Mouse (Mus musculus): Measurements from ENCODE around the gene Tmem98. TPM values are rescaled to one million over a fixed set of nuclear protein-coding genes. Genes with fewer than 3 reads are reported as not detected.

The Tmem98 gene
- polyA plus RNA-seq, 1 experiment from 2014 or later = 99.1 TPM

DNA sequence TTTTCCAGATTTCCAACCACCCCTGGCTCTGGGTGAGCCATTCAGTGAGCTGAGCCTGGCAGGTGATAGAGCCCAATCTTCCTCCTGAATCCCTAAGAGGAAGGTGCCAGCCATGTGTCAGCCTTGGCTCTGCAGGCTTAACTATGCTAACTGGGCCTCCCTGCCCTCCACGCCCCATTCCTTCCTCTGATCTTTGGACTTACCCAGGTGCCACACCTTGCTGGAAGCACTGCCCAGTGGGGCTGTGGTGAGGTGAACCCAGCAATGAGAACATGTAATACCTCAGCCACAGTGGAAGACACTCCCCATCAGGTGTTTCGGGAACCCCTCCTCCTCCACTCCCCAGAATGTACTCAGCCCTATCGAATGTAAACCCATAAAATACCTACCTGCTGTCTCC, 10.1 kb downstream of the Tmem98 start:
- Histone ChIP-seq H3K4me1 (replicated peaks) (peaks cover 46% of the 10 kb centered on the region), H3K27ac (ENCODE audit: poor library complexity, severe bottlenecking) (no peak overlapping the region), H3K36me3 (peaks cover 44% of the 10 kb centered on the region), H3K4me3 (no peak overlapping the region), H3K27me3 (replicated peaks) (no peaks in the 10 kb centered on the region), H3K4me2 (no peak overlapping the region), H3K9ac (no peak overlapping the region), H3K9me3 (replicated peaks) (no peaks in the 10 kb centered on the region)
- 90% methylated on average over 3 of the region's 3 CpGs for WGBS
- no peak for ATAC-seq (ENCODE audit: insufficient number of reproducible peaks, low FRiP score)

DNA sequence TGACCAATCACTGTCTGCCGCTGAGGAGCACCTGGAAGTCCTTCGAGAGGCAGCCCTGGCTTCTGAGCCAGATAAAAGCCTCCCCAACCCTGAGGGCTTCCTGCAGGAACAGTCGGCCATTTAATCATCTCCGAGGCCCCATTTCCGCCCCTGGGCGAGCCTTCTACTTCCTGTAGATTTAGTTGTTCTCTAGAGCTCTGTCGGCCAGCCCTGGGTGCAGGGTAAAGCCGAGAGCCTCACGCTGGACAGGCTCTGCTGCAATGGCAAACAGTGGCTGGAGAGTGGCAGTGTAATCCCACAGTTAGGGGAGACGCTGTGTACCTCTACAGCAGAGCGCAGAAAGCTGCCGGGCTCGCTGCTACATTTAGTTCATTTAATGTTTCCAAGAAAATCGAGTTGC, 11.3 kb downstream of the Tmem98 start:
- Histone ChIP-seq H3K9ac (no peak overlapping the region), H3K27ac (ENCODE audit: poor library complexity, severe bottlenecking) (0 out of 2 replicates have a peak overlapping the region, but pooled peaks have one; percentile 38), H3K36me3 (peaks cover 33% of the 10 kb centered on the region), H3K4me1 (replicated peaks) (peaks cover 40% of the 10 kb centered on the region), H3K27me3 (replicated peaks) (no peaks in the 10 kb centered on the region), H3K9me3 (replicated peaks) (no peaks in the 10 kb centered on the region), H3K4me3 (no peak overlapping the region), H3K4me2 (peak overlapping the region; percentile 8; the same call in 1 of the 2 replicates)
- 44% methylated on average over 14 of the region's 14 CpGs for WGBS
- peak; percentile 54 for ATAC-seq (ENCODE audit: insufficient number of reproducible peaks, low FRiP score)

DNA sequence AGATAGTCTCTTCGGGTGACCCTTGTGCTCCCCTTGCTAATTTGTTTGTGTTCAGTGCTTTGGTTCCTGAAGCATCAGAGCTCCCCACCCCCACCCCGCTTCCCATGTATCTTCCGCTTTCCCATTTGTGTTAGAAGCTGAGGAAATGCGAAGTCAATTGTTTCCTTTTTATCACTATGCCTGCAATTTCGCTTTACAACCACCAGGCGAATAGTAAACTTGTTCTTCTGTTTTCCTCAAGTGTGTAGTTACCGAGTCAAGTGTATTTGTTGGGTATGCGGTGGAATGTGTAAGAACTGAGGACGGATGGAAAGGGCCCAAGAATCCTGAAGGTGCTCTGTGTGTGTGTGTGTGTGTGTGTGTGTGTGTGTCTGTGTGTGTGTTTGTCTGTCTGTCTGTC, 11.8 kb downstream of the Tmem98 start:
- Histone ChIP-seq H3K27ac (ENCODE audit: poor library complexity, severe bottlenecking) (0 out of 2 replicates have a peak overlapping the region, but pooled peaks have one; percentile 38), H3K27me3 (replicated peaks) (no peaks in the 10 kb centered on the region), H3K36me3 (peaks cover 28% of the 10 kb centered on the region), H3K4me3 (no peak overlapping the region), H3K4me1 (replicated peaks) (peaks cover 37% of the 10 kb centered on the region), H3K9ac (no peak overlapping the region), H3K4me2 (0 out of 2 replicates have a peak overlapping the region, but pooled peaks have one; percentile 8), H3K9me3 (replicated peaks) (no peaks in the 10 kb centered on the region)
- WGBS = 75% methylated on average over 9 of the region's 9 CpGs
- no peak for ATAC-seq (ENCODE audit: insufficient number of reproducible peaks, low FRiP score)

DNA sequence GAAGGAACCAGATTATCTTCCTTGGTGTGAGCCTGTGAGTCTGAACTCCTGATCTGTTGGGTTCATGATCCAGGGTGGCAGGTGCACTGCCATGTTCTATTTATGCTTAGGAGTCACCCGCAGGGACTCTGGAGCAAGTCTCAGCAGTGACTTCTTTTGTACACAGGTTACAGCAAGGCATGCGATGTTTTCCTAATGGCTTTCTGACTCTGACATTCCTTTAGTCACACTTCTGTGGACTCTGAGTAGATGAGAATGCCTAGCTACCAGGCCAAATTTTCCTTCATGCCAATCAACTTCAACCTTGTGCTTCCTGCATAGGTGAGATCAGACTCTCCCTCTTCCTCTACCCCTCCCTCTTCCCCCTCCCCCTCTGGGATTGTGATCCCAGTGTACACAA, 25.4 kb downstream of the Tmem98 start:
- H3K27me3 ChIP-seq (replicated peaks) = 0 out of 2 replicates have a peak, but pooled peaks cover 4% of the 10 kb centered on the region
- no peak overlapping the region for H3K4me2 ChIP-seq
- ATAC-seq (ENCODE audit: insufficient number of reproducible peaks, low FRiP score) = no peak
- no peaks in the 10 kb centered on the region for H3K4me1 ChIP-seq (replicated peaks)
- H3K9ac ChIP-seq = no peak overlapping the region
- H3K4me3 ChIP-seq = no peak overlapping the region
- H3K27ac ChIP-seq (ENCODE audit: poor library complexity, severe bottlenecking) = no peak overlapping the region
- H3K36me3 ChIP-seq = no peaks in the 10 kb centered on the region
- WGBS = 77% methylated on average over 2 of the region's 2 CpGs
- no peaks in the 10 kb centered on the region for H3K9me3 ChIP-seq (replicated peaks)

DNA sequence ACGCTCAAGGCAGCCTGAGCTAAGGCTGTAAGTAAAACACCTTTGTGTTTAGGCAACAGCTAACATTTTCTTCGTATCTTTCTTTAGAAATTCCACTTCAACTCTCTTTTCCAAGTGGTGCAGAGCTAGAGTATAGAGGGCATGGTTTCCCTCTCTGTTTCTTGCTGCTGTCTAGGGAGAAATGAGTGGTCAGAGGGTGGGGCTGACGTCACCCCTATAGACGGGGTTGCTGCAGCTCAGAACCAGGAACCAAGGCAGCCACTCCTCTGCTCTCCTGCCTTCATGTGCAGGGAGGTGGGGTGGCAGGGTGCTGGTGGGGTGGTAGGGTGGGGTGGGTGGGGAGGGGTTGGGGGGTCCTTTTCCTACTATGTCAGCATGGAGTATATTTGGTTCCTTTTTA, 25.9 kb downstream of the Tmem98 start:
- H3K4me3 ChIP-seq = no peak overlapping the region
- no peak overlapping the region for H3K27ac ChIP-seq (ENCODE audit: poor library complexity, severe bottlenecking)
- no peak overlapping the region for H3K4me2 ChIP-seq
- no peaks in the 10 kb centered on the region for H3K36me3 ChIP-seq
- 0 out of 2 replicates have a peak, but pooled peaks cover 4% of the 10 kb centered on the region for H3K27me3 ChIP-seq (replicated peaks)
- WGBS = 65% methylated on average over 4 of the region's 4 CpGs
- no peak overlapping the region for H3K9ac ChIP-seq
- H3K4me1 ChIP-seq (replicated peaks) = no peaks in the 10 kb centered on the region
- no peaks in the 10 kb centered on the region for H3K9me3 ChIP-seq (replicated peaks)
- ATAC-seq (ENCODE audit: insufficient number of reproducible peaks, low FRiP score) = no peak

DNA sequence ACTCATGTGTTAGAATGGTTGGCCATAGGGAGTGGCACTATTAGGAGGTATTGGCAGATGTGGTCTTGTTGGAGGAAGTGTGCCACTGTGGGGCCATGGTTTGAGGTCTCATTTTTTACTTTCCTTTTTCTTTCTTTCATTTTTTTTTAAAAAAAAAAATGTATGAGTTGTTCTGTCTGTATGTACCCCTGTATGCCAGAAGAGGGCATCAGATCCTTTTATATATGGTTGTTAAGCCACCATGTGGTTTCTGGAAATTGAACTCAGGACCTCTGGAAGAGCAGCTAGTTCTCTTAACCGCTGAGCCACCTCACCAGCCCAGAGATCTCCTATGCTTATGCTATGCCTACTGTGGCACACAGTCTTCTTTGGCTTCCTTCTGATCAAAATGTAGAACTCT, 28.7 kb downstream of the Tmem98 start:
- no peaks in the 10 kb centered on the region for H3K4me1 ChIP-seq (replicated peaks)
- H3K4me2 ChIP-seq = no peak overlapping the region
- H3K36me3 ChIP-seq = no peaks in the 10 kb centered on the region
- no peak overlapping the region for H3K4me3 ChIP-seq
- no peak for ATAC-seq (ENCODE audit: insufficient number of reproducible peaks, low FRiP score)
- H3K9me3 ChIP-seq (replicated peaks) = no peaks in the 10 kb centered on the region
- H3K9ac ChIP-seq = no peak overlapping the region
- no peaks in the 10 kb centered on the region for H3K27me3 ChIP-seq (replicated peaks)
- WGBS = 68% methylated on average over 1 of the region's 1 CpGs
- H3K27ac ChIP-seq (ENCODE audit: poor library complexity, severe bottlenecking) = no peak overlapping the region

DNA sequence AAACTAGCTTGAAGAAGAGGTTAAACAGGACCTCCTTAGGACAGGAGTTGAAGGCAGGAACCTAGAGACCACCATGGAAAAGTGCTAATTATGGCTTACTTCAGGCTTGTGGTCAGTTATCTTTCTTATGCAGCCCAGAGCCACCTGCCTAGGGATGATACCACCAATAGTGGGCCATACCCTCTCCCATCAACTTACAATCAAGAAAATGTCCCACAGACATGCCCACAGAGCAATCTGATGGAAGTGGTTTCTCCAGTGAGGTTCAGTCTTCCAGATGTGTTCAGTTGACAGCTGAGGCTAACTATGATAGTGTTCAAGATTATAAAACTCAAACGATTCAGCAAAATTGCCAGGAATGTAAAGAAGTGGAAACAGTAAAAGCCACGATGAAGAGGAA, 33.5 kb downstream of the Tmem98 start:
- no peak overlapping the region for H3K27ac ChIP-seq (ENCODE audit: poor library complexity, severe bottlenecking)
- H3K4me2 ChIP-seq = no peak overlapping the region
- no peak overlapping the region for H3K9ac ChIP-seq
- H3K27me3 ChIP-seq (replicated peaks) = 0 out of 2 replicates have a peak, but pooled peaks cover 5% of the 10 kb centered on the region
- no peaks in the 10 kb centered on the region for H3K4me1 ChIP-seq (replicated peaks)
- H3K36me3 ChIP-seq = no peaks in the 10 kb centered on the region
- 69% methylated on average over 2 of the region's 2 CpGs for WGBS
- no peak for ATAC-seq (ENCODE audit: insufficient number of reproducible peaks, low FRiP score)
- H3K9me3 ChIP-seq (replicated peaks) = no peaks in the 10 kb centered on the region
- H3K4me3 ChIP-seq = no peak overlapping the region

DNA sequence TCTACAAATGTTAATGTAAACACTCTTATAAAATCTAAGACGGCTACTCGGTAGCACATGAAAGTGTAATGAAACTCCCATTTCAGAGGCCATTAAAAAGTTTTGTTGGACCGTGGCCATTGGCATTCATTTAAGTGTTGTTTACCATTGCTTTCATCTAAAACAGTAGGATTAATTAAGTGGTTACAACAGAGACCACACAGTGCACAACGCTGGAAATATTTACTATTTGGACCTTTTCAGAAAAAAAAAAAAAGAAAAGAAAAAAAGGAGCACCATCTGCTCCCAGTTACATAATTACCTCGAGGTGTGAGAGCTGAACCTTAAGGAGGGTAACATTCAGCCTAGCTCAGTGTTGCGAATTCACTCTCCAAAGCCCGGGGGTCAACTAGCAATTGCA, 35.5 kb downstream of the Tmem98 start:
- Histone ChIP-seq H3K36me3 (no peaks in the 10 kb centered on the region), H3K4me1 (replicated peaks) (no peaks in the 10 kb centered on the region), H3K9ac (no peak overlapping the region), H3K4me2 (no peak overlapping the region), H3K4me3 (no peak overlapping the region), H3K27me3 (replicated peaks) (0 out of 2 replicates have a peak, but pooled peaks cover 5% of the 10 kb centered on the region), H3K27ac (ENCODE audit: poor library complexity, severe bottlenecking) (no peak overlapping the region), H3K9me3 (replicated peaks) (no peaks in the 10 kb centered on the region)
- WGBS = 72% methylated on average over 7 of the region's 7 CpGs
- no peak for ATAC-seq (ENCODE audit: insufficient number of reproducible peaks, low FRiP score)

DNA sequence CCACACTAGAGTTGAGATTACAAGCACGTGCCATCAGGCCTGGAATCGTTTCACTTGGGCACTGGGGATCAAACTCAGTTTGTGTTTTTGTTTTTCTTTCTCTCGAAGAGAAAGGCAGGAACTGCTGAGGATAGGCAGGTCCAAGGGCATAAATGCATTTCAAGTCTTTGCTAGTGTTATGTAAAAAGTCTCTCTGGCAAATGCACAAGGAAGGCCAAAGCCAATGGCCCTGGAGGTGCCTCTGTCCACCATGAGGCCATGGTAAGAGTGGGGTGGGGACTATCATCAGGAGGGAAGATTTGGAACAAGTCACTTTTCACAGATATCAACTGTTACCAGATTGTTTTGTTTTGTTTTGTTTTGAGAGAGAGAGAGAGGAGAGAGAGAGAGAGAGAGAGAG, 36.1 kb downstream of the Tmem98 start:
- no peaks in the 10 kb centered on the region for H3K4me1 ChIP-seq (replicated peaks)
- no peak overlapping the region for H3K27ac ChIP-seq (ENCODE audit: poor library complexity, severe bottlenecking)
- no peaks in the 10 kb centered on the region for H3K36me3 ChIP-seq
- H3K27me3 ChIP-seq (replicated peaks) = 0 out of 2 replicates have a peak, but pooled peaks cover 5% of the 10 kb centered on the region
- H3K4me2 ChIP-seq = no peak overlapping the region
- no peak for ATAC-seq (ENCODE audit: insufficient number of reproducible peaks, low FRiP score)
- no peak overlapping the region for H3K9ac ChIP-seq
- no peak overlapping the region for H3K4me3 ChIP-seq
- 30% methylated on average over 3 of the region's 3 CpGs for WGBS
- no peaks in the 10 kb centered on the region for H3K9me3 ChIP-seq (replicated peaks)

DNA sequence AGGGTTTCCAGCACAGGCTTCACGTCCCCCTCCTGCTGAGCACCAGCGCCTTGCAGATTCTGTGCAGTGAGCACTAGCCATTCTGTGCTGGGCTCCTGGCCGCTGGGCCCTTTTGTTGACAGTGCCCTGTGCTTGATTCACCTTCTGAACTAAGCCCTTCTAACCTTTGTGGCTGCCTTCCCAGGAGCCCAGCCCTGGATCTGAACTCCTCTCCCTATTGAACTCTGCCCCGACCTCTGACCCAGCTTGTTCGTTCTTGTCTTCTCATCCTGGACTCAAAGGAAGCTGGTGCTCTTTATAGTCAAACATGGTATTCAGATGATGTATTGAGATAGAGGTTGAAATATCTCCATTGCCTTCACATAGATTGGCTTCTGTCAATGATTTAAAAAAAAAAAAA, 38.2 kb downstream of the Tmem98 start:
- no peak for ATAC-seq (ENCODE audit: insufficient number of reproducible peaks, low FRiP score)
- Histone ChIP-seq H3K4me3 (no peak overlapping the region), H3K9me3 (replicated peaks) (no peaks in the 10 kb centered on the region), H3K9ac (no peak overlapping the region), H3K4me2 (no peak overlapping the region), H3K27ac (ENCODE audit: poor library complexity, severe bottlenecking) (no peak overlapping the region), H3K4me1 (replicated peaks) (no peaks in the 10 kb centered on the region), H3K27me3 (replicated peaks) (peaks cover 8% of the 10 kb centered on the region; the same call in 1 of the 2 replicates), H3K36me3 (no peaks in the 10 kb centered on the region)
- 75% methylated on average over 5 of the region's 5 CpGs for WGBS

DNA sequence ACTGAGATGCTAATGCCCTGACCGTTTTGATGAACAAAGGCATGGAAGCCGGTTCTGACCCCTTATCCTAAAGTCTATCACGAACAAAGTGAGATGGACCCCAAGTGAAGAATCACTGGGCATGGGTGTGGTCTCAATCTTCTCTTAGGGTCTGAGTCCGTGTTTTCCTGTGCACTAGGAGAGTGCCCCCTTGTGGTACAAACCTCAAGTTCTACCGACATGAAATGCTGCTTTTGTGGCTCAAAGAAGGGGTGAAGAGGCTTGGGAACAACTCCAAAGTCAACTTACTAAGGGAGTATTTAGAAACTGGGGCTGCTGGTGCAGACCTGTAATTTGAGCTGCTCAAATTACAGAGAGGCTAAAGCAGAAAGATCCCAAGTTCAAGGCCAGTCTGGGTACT, 41.9 kb downstream of the Tmem98 start:
- WGBS = 43% methylated on average over 5 of the region's 5 CpGs

DNA sequence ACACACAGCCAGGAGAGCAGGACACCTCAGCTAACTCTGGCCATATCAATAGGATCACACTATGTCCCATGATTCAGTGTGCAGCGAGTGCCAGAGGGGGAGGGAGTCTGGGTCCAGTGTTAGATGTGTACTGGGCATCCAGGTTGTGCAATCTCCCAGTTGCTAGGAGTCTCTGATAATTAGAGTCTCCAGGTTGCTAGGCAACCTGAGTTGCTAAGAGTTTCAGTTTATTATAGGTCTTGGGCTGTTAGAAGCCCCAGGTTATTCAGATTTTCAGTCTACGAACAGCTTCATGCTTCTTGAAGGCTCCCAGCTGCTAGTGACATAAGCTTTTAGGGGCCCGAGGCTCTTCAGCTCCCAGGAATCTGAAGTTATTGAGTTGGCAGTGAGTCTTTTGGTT, 43.0 kb downstream of the Tmem98 start:
- Histone ChIP-seq H3K4me2 (no peak overlapping the region), H3K36me3 (no peaks in the 10 kb centered on the region), H3K27ac (ENCODE audit: poor library complexity, severe bottlenecking) (no peak overlapping the region), H3K27me3 (replicated peaks) (peaks cover 6% of the 10 kb centered on the region), H3K4me3 (no peak overlapping the region), H3K9me3 (replicated peaks) (no peaks in the 10 kb centered on the region), H3K9ac (no peak overlapping the region), H3K4me1 (replicated peaks) (peaks cover 3% of the 10 kb centered on the region; the same call in 1 of the 2 replicates)
- 55% methylated on average over 3 of the region's 3 CpGs for WGBS
- no peak for ATAC-seq (ENCODE audit: insufficient number of reproducible peaks, low FRiP score)

More for the DNA sequence above, 41.9 kb downstream of the Tmem98 start:
- no peaks in the 10 kb centered on the region for H3K4me1 ChIP-seq (replicated peaks)
- H3K4me3 ChIP-seq = no peak overlapping the region
- H3K27ac ChIP-seq (ENCODE audit: poor library complexity, severe bottlenecking) = no peak overlapping the region
- H3K9me3 ChIP-seq (replicated peaks) = no peaks in the 10 kb centered on the region
- no peaks in the 10 kb centered on the region for H3K36me3 ChIP-seq
- H3K9ac ChIP-seq = no peak overlapping the region
- no peak for ATAC-seq (ENCODE audit: insufficient number of reproducible peaks, low FRiP score)
- peaks cover 9% of the 10 kb centered on the region for H3K27me3 ChIP-seq (replicated peaks)
- H3K4me2 ChIP-seq = no peak overlapping the region

All from heart, embryonic 12.5 days (tissue).